Mouse (Mus musculus) spleen, postnatal 0 days (tissue): ENCODE results near the gene Dusp13. TPM values are rescaled to one million over a fixed set of nuclear protein-coding genes. Genes with fewer than 3 reads are reported as not detected.

Experiments
- polyA plus RNA-seq: library from polyadenylated mRNA; unstranded; fragments of >200 nt; fragmentation: Nextera tagmentation; extraction: Ambion mirVana; gene quantifications from 2 replicates; pipeline ENCODE4 v1.2.1, GENCODE M21; 2015

Dusp13 gene
- not detected in 2 replicates for polyA plus RNA-seq

GRCm38 (mm10) chr14:21750881-21751542 is at the start of gene Dusp13:
Gene Dusp13 (minus strand): TSS chr14:21751181.

DNA sequence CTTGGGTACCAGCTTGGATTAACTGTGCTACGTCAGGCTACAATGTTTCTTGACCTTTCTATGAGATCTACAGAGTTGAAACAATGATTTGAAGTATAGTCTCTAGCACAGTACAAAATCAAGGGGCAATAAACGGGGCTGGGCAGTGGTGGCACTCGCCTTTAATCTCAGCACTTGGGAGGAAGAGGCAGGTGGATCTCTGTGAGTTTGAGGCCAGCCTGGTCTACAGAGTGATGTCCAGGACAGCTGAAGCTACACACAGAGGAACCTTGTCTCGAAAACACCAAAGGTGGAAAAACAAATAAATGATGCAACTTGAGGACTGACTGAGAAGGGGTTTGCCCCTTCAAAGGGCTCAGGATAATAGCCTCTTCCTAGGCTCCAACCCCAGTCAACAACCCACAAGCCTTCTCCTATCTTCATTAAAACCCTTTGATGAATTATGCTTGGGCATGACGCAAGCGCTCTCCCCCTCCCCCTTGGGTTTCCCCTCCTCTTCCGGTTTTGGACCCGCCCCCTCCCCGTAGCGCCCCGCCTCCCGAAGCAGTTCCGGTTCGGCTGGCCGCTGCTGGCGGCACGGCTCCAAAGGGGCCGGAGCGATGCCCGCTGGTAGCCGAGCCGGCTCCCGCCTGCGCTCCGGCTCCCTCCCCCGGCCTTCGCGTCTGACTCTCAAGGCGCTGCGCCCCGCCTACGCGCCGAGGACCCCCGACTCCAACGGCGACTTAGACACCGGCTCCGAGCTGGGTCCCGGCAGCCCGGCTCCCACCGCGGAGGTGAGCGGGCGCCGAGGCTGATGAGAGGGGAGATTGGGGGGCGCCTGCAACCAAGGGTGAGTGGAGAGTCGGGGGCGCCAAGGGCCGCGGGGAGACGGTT is 737 bp downstream of the Dusp13 start, which contains the start of gene Samd8:
Gene Samd8 (plus strand): TSS at position 524 of the 873 bp plus-strand sequence.

GRCm38 (mm10) chr14:21714486-21714885 is 36.5 kb downstream of the Dusp13 start, which contains the start of gene Dupd1:
Gene Dupd1 (minus strand): TSS chr14:21714576.

Other genes starting within 250 kb of the Dusp13 start
- gene Dupd1, start 36.6 kb downstream of the Dusp13 start, polyA plus RNA-seq, result not detected in 2 replicates
- gene Samd8, start 650 bp downstream of the Dusp13 start, polyA plus RNA-seq, result 4.5 and 6.1 TPM in 2 replicates
- 167 and 176 TPM in 2 replicates for gene Vdac2, start 74.1 kb upstream of the Dusp13 start, polyA plus RNA-seq
- gene Comtd1, start 97.8 kb upstream of the Dusp13 start, polyA plus RNA-seq, result 34.8 and 35.3 TPM in 2 replicates
- gene Zfp503, start 238.4 kb upstream of the Dusp13 start, polyA plus RNA-seq, result 5.4 and 8.0 TPM in 2 replicates